Mouse (Mus musculus): Measurements from ENCODE around the gene Batf. TPM values are rescaled to one million over a fixed set of nuclear protein-coding genes. Genes with fewer than 3 reads are reported as not detected.
A peak's percentile ranks its signal among the peaks of the same experiment; 100 is the strongest.

Gene Batf
- polyA plus RNA-seq, 1 experiment: 0.06 TPM

- H3K36me3 ChIP-seq (ENCODE audit: control insufficient read depth, insufficient read depth): no peaks in the 10 kb centered on the region
- no peak overlapping the region for H3K4me3 ChIP-seq (ENCODE audit: insufficient read depth, poor library complexity, severe bottlenecking)
- no peaks in the 10 kb centered on the region for H3K79me3 ChIP-seq (ENCODE audit: low read depth)
- no peak overlapping the region for H3ac ChIP-seq (ENCODE audit: control insufficient read depth, insufficient read length, low read depth)
- H3K27me3 ChIP-seq (ENCODE audit: control insufficient read depth, insufficient read depth, insufficient read length): peaks cover 9% of the 10 kb centered on the region
- TF ChIP-seq CTCF (IDR thresholded peaks at IDR 0.05; ENCODE audit: control insufficient read depth, insufficient read depth, insufficient read length): peak; percentile 90
- TF ChIP-seq MAX (IDR thresholded peaks at IDR 0.05): peak; percentile 75
- peak; percentile 43 for TF ChIP-seq USF1 (IDR thresholded peaks at IDR 0.05; ENCODE audit: low read depth)
- no peak for TF ChIP-seq MYOG (IDR thresholded peaks at IDR 0.05; ENCODE audit: control insufficient read depth, extremely low read depth, insufficient read length)
- H3K79me2 ChIP-seq (ENCODE audit: control insufficient read depth, insufficient read depth): no peaks in the 10 kb centered on the region
Measured at GRCm38 (mm10) chr12:85729022-85729944, 42.8 kb downstream of the Batf start.

GRCm38 (mm10) chr12:85729945-85730290 is 43.4 kb downstream of the Batf start:
- Histone ChIP-seq H3K4me3 (ENCODE audit: insufficient read depth, poor library complexity, severe bottlenecking) (no peak overlapping the region), H3ac (ENCODE audit: control insufficient read depth, insufficient read length, low read depth) (no peak overlapping the region), H3K36me3 (ENCODE audit: control insufficient read depth, insufficient read depth) (no peaks in the 10 kb centered on the region), H3K27me3 (ENCODE audit: control insufficient read depth, insufficient read depth, insufficient read length) (peaks cover 8% of the 10 kb centered on the region), H3K79me2 (ENCODE audit: control insufficient read depth, insufficient read depth) (no peaks in the 10 kb centered on the region), H3K79me3 (ENCODE audit: low read depth) (no peaks in the 10 kb centered on the region)
- no peak for TF ChIP-seq CEBPB (IDR thresholded peaks at IDR 0.05; ENCODE audit: low read depth)
- TF ChIP-seq CTCF (IDR thresholded peaks at IDR 0.05; ENCODE audit: control insufficient read depth, insufficient read depth, insufficient read length): no peak
- TF ChIP-seq USF1 (IDR thresholded peaks at IDR 0.05; ENCODE audit: low read depth): no peak
- TF ChIP-seq MAX (IDR thresholded peaks at IDR 0.05): no peak
- no peak for TF ChIP-seq MYOD1 (IDR thresholded peaks at IDR 0.05; ENCODE audit: control insufficient read depth, insufficient read length, low read depth)
- TF ChIP-seq MYOG (IDR thresholded peaks at IDR 0.05; ENCODE audit: control insufficient read depth, extremely low read depth, insufficient read length): no peak
- no peak for TF ChIP-seq FOSL1 (IDR thresholded peaks at IDR 0.05; ENCODE audit: insufficient read depth, low read length, poor library complexity, severe bottlenecking)

- Histone ChIP-seq H3K79me2 (ENCODE audit: control insufficient read depth, insufficient read depth) (no peaks in the 10 kb centered on the region), H3K36me3 (ENCODE audit: control insufficient read depth, insufficient read depth) (no peaks in the 10 kb centered on the region), H3K4me3 (ENCODE audit: insufficient read depth, poor library complexity, severe bottlenecking) (no peak overlapping the region), H3K27me3 (ENCODE audit: control insufficient read depth, insufficient read depth, insufficient read length) (peaks cover 3% of the 10 kb centered on the region), H3K79me3 (ENCODE audit: low read depth) (no peaks in the 10 kb centered on the region), H3ac (ENCODE audit: control insufficient read depth, insufficient read length, low read depth) (no peak overlapping the region)
- TF ChIP-seq CTCF (IDR thresholded peaks at IDR 0.05; ENCODE audit: control insufficient read depth, insufficient read depth, insufficient read length) (no peak), MYOD1 (IDR thresholded peaks at IDR 0.05; ENCODE audit: control insufficient read depth, insufficient read length, low read depth) (no peak), MYOG (IDR thresholded peaks at IDR 0.05; ENCODE audit: control insufficient read depth, extremely low read depth, insufficient read length) (no peak), MAX (IDR thresholded peaks at IDR 0.05) (no peak), FOSL1 (IDR thresholded peaks at IDR 0.05; ENCODE audit: insufficient read depth, low read length, poor library complexity, severe bottlenecking) (no peak), USF1 (IDR thresholded peaks at IDR 0.05; ENCODE audit: low read depth) (no peak), CEBPB (IDR thresholded peaks at IDR 0.05; ENCODE audit: low read depth) (no peak)
Measured at GRCm38 (mm10) chr12:85736203-85736602, 49.7 kb downstream of the Batf start.

- no peaks in the 10 kb centered on the region for H3K36me3 ChIP-seq (ENCODE audit: control insufficient read depth, insufficient read depth)
- TF ChIP-seq CTCF (IDR thresholded peaks at IDR 0.05; ENCODE audit: control insufficient read depth, insufficient read depth, insufficient read length) (no peak), MYOD1 (IDR thresholded peaks at IDR 0.05; ENCODE audit: control insufficient read depth, insufficient read length, low read depth) (no peak), USF1 (IDR thresholded peaks at IDR 0.05; ENCODE audit: low read depth) (no peak), FOSL1 (IDR thresholded peaks at IDR 0.05; ENCODE audit: insufficient read depth, low read length, poor library complexity, severe bottlenecking) (no peak), MAX (IDR thresholded peaks at IDR 0.05) (no peak), MYOG (IDR thresholded peaks at IDR 0.05; ENCODE audit: control insufficient read depth, extremely low read depth, insufficient read length) (no peak), CEBPB (IDR thresholded peaks at IDR 0.05; ENCODE audit: low read depth) (no peak)
- no peaks in the 10 kb centered on the region for H3K79me3 ChIP-seq (ENCODE audit: low read depth)
- H3ac ChIP-seq (ENCODE audit: control insufficient read depth, insufficient read length, low read depth): no peak overlapping the region
- peaks cover 3% of the 10 kb centered on the region for H3K27me3 ChIP-seq (ENCODE audit: control insufficient read depth, insufficient read depth, insufficient read length)
- H3K79me2 ChIP-seq (ENCODE audit: control insufficient read depth, insufficient read depth): no peaks in the 10 kb centered on the region
- no peak overlapping the region for H3K4me3 ChIP-seq (ENCODE audit: insufficient read depth, poor library complexity, severe bottlenecking)
Measured at GRCm38 (mm10) chr12:85736960-85737359, 50.5 kb downstream of the Batf start.

GRCm38 (mm10) chr12:85745827-85746695 is 59.6 kb downstream of the Batf start, which contains the start of gene Flvcr2:
Gene Flvcr2 (plus strand): TSS chr12:85746539.
- H3K27me3 ChIP-seq (ENCODE audit: control insufficient read depth, insufficient read depth, insufficient read length): peaks cover 17% of the 10 kb centered on the region
- no peaks in the 10 kb centered on the region for H3K79me3 ChIP-seq (ENCODE audit: low read depth)
- no peak within 1 kb of the TSS for H3K4me3 ChIP-seq (ENCODE audit: insufficient read depth, poor library complexity, severe bottlenecking)
- peak within 1 kb of the TSS; percentile 63 for H3ac ChIP-seq (ENCODE audit: control insufficient read depth, insufficient read length, low read depth)
- no peaks in the 10 kb centered on the region for H3K36me3 ChIP-seq (ENCODE audit: control insufficient read depth, insufficient read depth)
- H3K79me2 ChIP-seq (ENCODE audit: control insufficient read depth, insufficient read depth): no peaks in the 10 kb centered on the region
- no peak for TF ChIP-seq MYOG (IDR thresholded peaks at IDR 0.05; ENCODE audit: control insufficient read depth, extremely low read depth, insufficient read length)
- TF ChIP-seq USF1 (IDR thresholded peaks at IDR 0.05; ENCODE audit: low read depth): peak; percentile 54
- peak; percentile 87 for TF ChIP-seq CTCF (IDR thresholded peaks at IDR 0.05; ENCODE audit: control insufficient read depth, insufficient read depth, insufficient read length)
- no peak for TF ChIP-seq MYOD1 (IDR thresholded peaks at IDR 0.05; ENCODE audit: control insufficient read depth, insufficient read length, low read depth)
- TF ChIP-seq MAX (IDR thresholded peaks at IDR 0.05): no peak
- peak; percentile 28 for TF ChIP-seq FOSL1 (IDR thresholded peaks at IDR 0.05; ENCODE audit: insufficient read depth, low read length, poor library complexity, severe bottlenecking)
- TF ChIP-seq CEBPB (IDR thresholded peaks at IDR 0.05; ENCODE audit: low read depth): peak; percentile 52

Data from C2C12 (cell line).